Mouse (Mus musculus) midbrain, embryonic 15.5 days (tissue): ENCODE measurements around the gene Rnase2a. TPM values are rescaled to one million over a fixed set of nuclear protein-coding genes. Genes with fewer than 3 reads are reported as not detected.
"Not testable (repeated sequence)": the region's sequence is repeated elsewhere in the genome, so short reads cannot be mapped to it uniquely, and the experiment has no call there.

ENCODE experiments used
- ATAC-seq: fragments of 200-750 bp; cut with Nextera tagmentation; replicated peaks from 2 replicates; pipeline ENCODE4 v1.8.0; 2017; ENCODE audit warnings: moderate TSS enrichment
- H3K27ac ChIP-seq: fragments of 300-500 bp; sonication (generic); 2 replicates; pipeline ENCODE4 v1.5.1; 2015; ENCODE audit warnings: mild to moderate bottlenecking, inconsistent platforms
- H3K27me3 ChIP-seq: fragments of 300-500 bp; sonication (generic); replicated peaks from 2 replicates; pipeline ENCODE4 v1.6.1; 2015; ENCODE audit warnings: inconsistent platforms
- H3K36me3 ChIP-seq: fragments of 300-500 bp; sonication (generic); replicated peaks from 2 replicates; pipeline ENCODE4 v1.6.1; 2015; ENCODE audit warnings: inconsistent platforms
- H3K4me1 ChIP-seq: fragments of 300-500 bp; sonication (generic); 2 replicates; pipeline ENCODE4 v1.6.1; 2015; ENCODE audit warnings: inconsistent platforms
- H3K4me2 ChIP-seq: fragments of 300-500 bp; sonication (generic); 2 replicates; pipeline ENCODE4 v1.6.1; 2015; ENCODE audit warnings: inconsistent platforms, mild to moderate bottlenecking, moderate library complexity
- H3K4me3 ChIP-seq: fragments of 300-500 bp; sonication (generic); 2 replicates; pipeline ENCODE4 v1.5.1; 2015; ENCODE audit warnings: mild to moderate bottlenecking, inconsistent platforms
- H3K9ac ChIP-seq: fragments of 300-500 bp; sonication (generic); 2 replicates; pipeline ENCODE4 v1.6.1; 2015; ENCODE audit warnings: mild to moderate bottlenecking, inconsistent platforms
- H3K9me3 ChIP-seq: fragments of 300-500 bp; sonication (generic); 2 replicates; pipeline ENCODE4 v1.6.1; 2016; ENCODE audit warnings: inconsistent platforms
- WGBS: fragments of 180-500 bp; shearing (Covaris S2); methylation state at CpG from one replicate; pipeline ENCODE4 v1.1.7; 2015; ENCODE audit warnings: mixed read lengths; 5-methylcytosine and 5-hydroxymethylcytosine counted together
- polyA plus RNA-seq: library from polyadenylated mRNA; unstranded; fragments of >200 nt; fragmentation: Nextera tagmentation; extraction: Ambion mirVana; gene quantifications from 2 replicates; pipeline ENCODE4 v1.2.1, GENCODE M21; 2015

The Rnase2a gene
- polyA plus RNA-seq, result not detected in 2 replicates

- no peak within 1 kb of the TSS for H3K4me2 ChIP-seq
- no peak for ATAC-seq
- WGBS, result 98% methylated on average over 3 of the region's 3 CpGs
Measured at GRCm38 (mm10) chr14:51256041-51256440, at the start of gene Rnase2a. Rnase2a (minus strand) TSS chr14:51256112.

GRCm38 (mm10) chr14:51291505-51291904, 35.6 kb upstream of the Rnase2a start:
- WGBS, result 62% methylated on average over 1 of the region's 1 CpGs

More at GRCm38 (mm10) chr14:51256041-51256440, at the start of gene Rnase2a:
- Histone ChIP-seq H3K9me3 (no peaks in the 10 kb centered on the region), H3K9ac (no peak within 1 kb of the TSS), H3K36me3 (no peaks in the 10 kb centered on the region), H3K4me1 (no peaks in the 10 kb centered on the region), H3K4me3 (no peak within 1 kb of the TSS), H3K27me3 (no peaks in the 10 kb centered on the region), H3K27ac (no peak within 1 kb of the TSS)

GRCm38 (mm10) chr14:51278515-51278914, 22.6 kb upstream of the Rnase2a start:
- H3K9ac ChIP-seq, H3K4me3 ChIP-seq, H3K36me3 ChIP-seq, H3K27me3 ChIP-seq, H3K4me1 ChIP-seq, H3K27ac ChIP-seq, H3K4me2 ChIP-seq, H3K9me3 ChIP-seq, ATAC-seq: not testable (repeated sequence)
- 59% methylated on average over 1 of the region's 1 CpGs for WGBS

More at GRCm38 (mm10) chr14:51291505-51291904, 35.6 kb upstream of the Rnase2a start:
- no peak overlapping the region for H3K9ac ChIP-seq
- H3K4me2 ChIP-seq, result no peak overlapping the region
- H3K9me3 ChIP-seq, result no peaks in the 10 kb centered on the region
- no peak overlapping the region for H3K27ac ChIP-seq
- no peak overlapping the region for H3K4me3 ChIP-seq
- H3K36me3 ChIP-seq, result no peaks in the 10 kb centered on the region
- ATAC-seq, result no peak
- H3K4me1 ChIP-seq, result no peaks in the 10 kb centered on the region
- no peaks in the 10 kb centered on the region for H3K27me3 ChIP-seq

DNA sequence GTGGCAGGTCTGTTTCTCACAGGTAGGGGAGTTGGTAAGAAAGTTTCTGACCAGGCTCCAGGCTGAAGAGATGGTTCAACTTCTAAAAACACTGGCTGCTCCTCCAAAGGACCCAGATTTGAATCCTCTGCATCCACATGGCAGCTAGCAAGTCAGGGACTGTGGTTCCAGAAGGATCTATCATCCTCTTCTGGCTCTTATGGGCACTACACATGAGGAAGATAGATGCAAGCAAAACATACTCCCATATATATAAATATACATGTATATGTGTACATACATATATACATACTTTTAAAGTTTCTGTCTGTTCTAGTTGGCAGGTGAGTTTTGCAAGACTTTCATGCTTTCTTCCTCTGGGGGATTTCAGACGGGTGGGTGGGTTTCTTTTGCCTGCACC, 12.8 kb upstream of the Rnase2a start:
- Histone ChIP-seq H3K4me2 (no peak overlapping the region), H3K27ac (no peak overlapping the region), H3K9me3 (no peaks in the 10 kb centered on the region), H3K9ac (no peak overlapping the region), H3K36me3 (no peaks in the 10 kb centered on the region), H3K27me3 (no peaks in the 10 kb centered on the region), H3K4me3 (no peak overlapping the region), H3K4me1 (no peaks in the 10 kb centered on the region)
- ATAC-seq, result no peak
- 79% methylated on average over 1 of the region's 1 CpGs for WGBS

GRCm38 (mm10) chr14:51266113-51266512, 10.2 kb upstream of the Rnase2a start:
- Histone ChIP-seq H3K36me3 (no peaks in the 10 kb centered on the region), H3K4me3 (no peak overlapping the region), H3K4me1 (no peaks in the 10 kb centered on the region), H3K9me3 (no peaks in the 10 kb centered on the region), H3K27me3 (no peaks in the 10 kb centered on the region), H3K9ac (no peak overlapping the region; the same call in 1 of the 2 replicates), H3K27ac (no peak overlapping the region), H3K4me2 (peak overlapping the region; percentile 31; the same call in 1 of the 2 replicates)
- peak; percentile 94 for ATAC-seq
- WGBS, result 7% methylated on average over 9 of the region's 9 CpGs

DNA sequence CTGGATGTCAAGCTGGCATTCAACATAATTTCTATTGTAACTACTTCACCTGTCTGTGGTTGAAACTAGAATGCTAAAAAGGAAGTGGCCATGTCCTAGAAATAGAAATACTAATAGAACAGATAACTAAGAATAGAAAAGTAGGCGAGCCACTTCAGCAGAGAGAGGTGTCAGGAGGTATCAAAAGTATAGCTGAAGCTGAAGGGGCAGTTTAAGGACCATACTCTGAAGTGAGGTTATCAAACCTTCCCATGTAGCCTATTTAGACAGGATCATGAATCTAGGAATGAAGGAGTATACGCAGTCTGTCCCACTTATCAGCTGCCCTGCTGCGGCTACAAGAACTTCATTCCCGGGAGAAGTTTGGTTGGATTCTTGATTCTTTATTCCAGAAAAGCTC, 9.8 kb upstream of the Rnase2a start:
- H3K4me2 ChIP-seq, result peak overlapping the region; percentile 31; the same call in 1 of the 2 replicates

DNA sequence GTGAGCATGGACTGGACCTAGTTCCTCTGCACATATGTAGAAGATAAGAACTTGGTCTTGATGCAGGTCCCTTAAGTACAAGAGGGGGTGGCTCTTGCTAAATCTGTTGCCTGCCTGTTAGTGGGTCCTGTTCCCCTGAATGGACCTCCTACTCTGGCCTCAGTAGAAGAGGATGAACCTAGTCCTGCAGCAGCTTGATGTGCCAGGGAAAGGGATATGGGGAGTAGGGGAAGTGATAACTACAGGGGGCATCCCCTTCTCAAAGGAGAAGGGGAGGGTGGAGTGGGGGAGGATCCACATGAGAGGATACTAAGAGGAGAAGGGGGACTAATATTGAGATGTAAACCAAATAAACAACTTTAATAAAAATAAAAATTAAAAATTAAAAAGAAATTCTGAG, 6.5 kb upstream of the Rnase2a start:
- H3K9ac ChIP-seq, result no peak overlapping the region
- no peak overlapping the region for H3K27ac ChIP-seq

More for the DNA sequence above, 9.8 kb upstream of the Rnase2a start:
- Histone ChIP-seq H3K9ac (no peak overlapping the region), H3K36me3 (no peaks in the 10 kb centered on the region), H3K4me3 (no peak overlapping the region), H3K27ac (no peak overlapping the region), H3K9me3 (no peaks in the 10 kb centered on the region), H3K4me1 (no peaks in the 10 kb centered on the region), H3K27me3 (no peaks in the 10 kb centered on the region)
- WGBS, result 74% methylated on average over 4 of the region's 4 CpGs
- no peak for ATAC-seq

DNA sequence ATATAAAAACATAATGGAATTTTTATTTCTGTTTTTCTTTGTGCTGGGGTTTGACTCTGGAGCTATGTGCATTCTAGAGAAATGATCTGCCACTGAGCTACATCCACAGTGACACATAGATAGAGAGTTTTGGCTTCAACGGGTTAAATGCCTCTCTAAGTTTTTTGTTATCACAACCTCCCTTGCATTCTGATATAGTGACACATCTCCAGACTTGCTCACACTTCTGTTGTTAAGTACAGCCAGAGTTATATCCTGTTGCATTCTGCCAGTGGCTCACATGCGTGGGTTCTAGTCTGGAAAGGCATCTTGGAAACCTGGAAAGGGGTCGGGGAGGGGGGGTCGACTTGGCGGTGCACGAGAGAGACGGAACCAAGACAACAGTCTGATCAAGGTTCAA, 3.8 kb upstream of the Rnase2a start:
- no peak overlapping the region for H3K27ac ChIP-seq
- H3K4me2 ChIP-seq, result no peak overlapping the region
- no peaks in the 10 kb centered on the region for H3K4me1 ChIP-seq
- H3K36me3 ChIP-seq, result no peaks in the 10 kb centered on the region
- H3K9me3 ChIP-seq, result no peaks in the 10 kb centered on the region
- no peaks in the 10 kb centered on the region for H3K27me3 ChIP-seq
- no peak overlapping the region for H3K4me3 ChIP-seq
- no peak for ATAC-seq
- 94% methylated on average over 7 of the region's 7 CpGs for WGBS
- H3K9ac ChIP-seq, result no peak overlapping the region

More for the DNA sequence above, 6.5 kb upstream of the Rnase2a start:
- Histone ChIP-seq H3K4me3 (no peak overlapping the region), H3K4me2 (no peak overlapping the region), H3K36me3 (no peaks in the 10 kb centered on the region), H3K9me3 (no peaks in the 10 kb centered on the region), H3K27me3 (no peaks in the 10 kb centered on the region), H3K4me1 (no peaks in the 10 kb centered on the region)
- no peak for ATAC-seq

GRCm38 (mm10) chr14:51253569-51253968, 2.3 kb downstream of the Rnase2a start:
- 97% methylated on average over 1 of the region's 1 CpGs for WGBS
- H3K4me1 ChIP-seq, result no peaks in the 10 kb centered on the region
- no peak overlapping the region for H3K4me2 ChIP-seq
- H3K36me3 ChIP-seq, result no peaks in the 10 kb centered on the region
- H3K9me3 ChIP-seq, result no peaks in the 10 kb centered on the region
- no peaks in the 10 kb centered on the region for H3K27me3 ChIP-seq
- no peak for ATAC-seq
- H3K27ac ChIP-seq, result no peak overlapping the region
- H3K4me3 ChIP-seq, result no peak overlapping the region
- no peak overlapping the region for H3K9ac ChIP-seq

GRCm38 (mm10) chr14:51252206-51252605, 3.7 kb downstream of the Rnase2a start:
- ATAC-seq, result not testable (repeated sequence)

GRCm38 (mm10) chr14:51250348-51250747, 5.6 kb downstream of the Rnase2a start:
- Histone ChIP-seq H3K4me3 (no peak overlapping the region), H3K27ac (no peak overlapping the region), H3K27me3 (no peaks in the 10 kb centered on the region), H3K4me2 (no peak overlapping the region), H3K9ac (no peak overlapping the region), H3K9me3 (no peaks in the 10 kb centered on the region), H3K4me1 (no peaks in the 10 kb centered on the region), H3K36me3 (no peaks in the 10 kb centered on the region)
- ATAC-seq, result no peak
- WGBS, result 82% methylated on average over 3 of the region's 3 CpGs

More at GRCm38 (mm10) chr14:51252206-51252605, 3.7 kb downstream of the Rnase2a start:
- H3K36me3 ChIP-seq, H3K4me2 ChIP-seq, H3K4me3 ChIP-seq, H3K27ac ChIP-seq, H3K27me3 ChIP-seq, H3K4me1 ChIP-seq, H3K9me3 ChIP-seq, H3K9ac ChIP-seq: not testable (repeated sequence)

DNA sequence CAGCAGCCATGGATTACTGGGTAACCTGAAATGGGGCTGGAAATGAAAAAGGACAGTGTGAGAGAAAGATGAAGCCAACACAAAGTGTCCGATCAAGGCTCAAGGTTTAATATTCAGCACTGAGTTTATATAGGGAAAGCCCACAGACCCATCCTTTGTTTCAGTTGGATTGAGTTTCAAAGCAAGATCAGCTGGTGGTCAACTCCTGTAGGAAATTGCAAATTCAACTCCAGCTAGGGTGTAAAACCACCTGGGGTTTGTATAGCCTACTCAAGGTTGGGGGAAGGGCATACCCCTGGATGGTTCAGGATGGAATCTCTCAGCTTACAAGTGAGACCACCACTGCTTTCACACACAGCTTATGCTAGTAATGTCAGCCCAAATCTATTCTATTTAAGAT, 8.2 kb downstream of the Rnase2a start:
- H3K9me3 ChIP-seq, result no peaks in the 10 kb centered on the region
- WGBS, result 89% methylated on average over 1 of the region's 1 CpGs
- H3K27me3 ChIP-seq, result no peaks in the 10 kb centered on the region
- no peak overlapping the region for H3K9ac ChIP-seq
- no peaks in the 10 kb centered on the region for H3K4me1 ChIP-seq
- H3K4me3 ChIP-seq, result no peak overlapping the region
- no peak for ATAC-seq
- H3K4me2 ChIP-seq, result no peak overlapping the region
- H3K27ac ChIP-seq, result no peak overlapping the region
- H3K36me3 ChIP-seq, result no peaks in the 10 kb centered on the region

GRCm38 (mm10) chr14:51240899-51241298, 15.0 kb downstream of the Rnase2a start:
- H3K27ac ChIP-seq, result no peak overlapping the region
- no peaks in the 10 kb centered on the region for H3K36me3 ChIP-seq
- no peaks in the 10 kb centered on the region for H3K4me1 ChIP-seq
- no peaks in the 10 kb centered on the region for H3K27me3 ChIP-seq
- no peak overlapping the region for H3K9ac ChIP-seq
- no peaks in the 10 kb centered on the region for H3K9me3 ChIP-seq
- no peak for ATAC-seq
- H3K4me2 ChIP-seq, result no peak overlapping the region
- H3K4me3 ChIP-seq, result no peak overlapping the region
